Mouse (Mus musculus) ES-Bruce4 (cell line): ENCODE data around the gene Nfyc. TPM values are rescaled to one million over a fixed set of nuclear protein-coding genes. Genes with fewer than 3 reads are reported as not detected.

Experiments used
- H3K27ac ChIP-seq: 2 replicates; pipeline ENCODE4 v1.5.1; 2012; ENCODE audit warnings: low read length, inconsistent platforms; ENCODE audit not compliant: insufficient read depth
- H3K27me3 ChIP-seq: 2 replicates; pipeline ENCODE4 v1.6.1; 2012; ENCODE audit warnings: mild to moderate bottlenecking, low read length, inconsistent platforms; ENCODE audit not compliant: control insufficient read depth, poor library complexity, insufficient read depth, severe bottlenecking
- H3K36me3 ChIP-seq: 2 replicates; pipeline ENCODE4 v1.6.1; 2012; ENCODE audit warnings: inconsistent platforms, mild to moderate bottlenecking, low read length, moderate library complexity; ENCODE audit not compliant: control insufficient read depth, poor library complexity, insufficient read depth, severe bottlenecking
- H3K4me1 ChIP-seq: one replicate; pipeline ENCODE4 v1.8.1; 2011; ENCODE audit warnings: low read length; ENCODE audit not compliant: control insufficient read depth, insufficient read depth
- H3K4me3 ChIP-seq: 2 replicates; pipeline ENCODE4 v1.5.1; 2011; ENCODE audit warnings: low read depth, mild to moderate bottlenecking, low read length
- H3K9ac ChIP-seq: 2 replicates; pipeline ENCODE4 v1.6.1; 2012; ENCODE audit warnings: low read depth, mild to moderate bottlenecking, inconsistent platforms; ENCODE audit not compliant: poor library complexity, severe bottlenecking
- H3K9me3 ChIP-seq: replicated peaks from 2 replicates; pipeline ENCODE4 v1.6.1; 2012; ENCODE audit warnings: mild to moderate bottlenecking, low read length, inconsistent platforms; ENCODE audit not compliant: control insufficient read depth, poor library complexity, insufficient read depth, severe bottlenecking
- CTCF ChIP-seq: IDR thresholded peaks from one replicate; pipeline ENCODE4 v1.8.1; 2011; ENCODE audit warnings: low read depth, low read length
- EP300 ChIP-seq: IDR thresholded peaks from 2 replicates; pipeline ENCODE4 v1.6.1; 2011; ENCODE audit warnings: low read depth, low read length; ENCODE audit not compliant: insufficient read depth
- POLR2A ChIP-seq: IDR thresholded peaks from one replicate; pipeline ENCODE4 v1.8.1; 2011; ENCODE audit warnings: low read length; ENCODE audit not compliant: insufficient read depth
- polyA plus RNA-seq: library from polyadenylated mRNA; stranded (reverse); fragments of >200 nt; gene quantifications from 2 replicates; pipeline ENCODE4 v1.2.4, GENCODE M21; 2011; ENCODE audit warnings: low read depth; ENCODE audit not compliant: missing spikeins, insufficient read depth, insufficient read length

Nfyc gene
- polyA plus RNA-seq, 1 experiment = 40.1 TPM

GRCm38 (mm10) chr4:120790027-120790426, 41.3 kb downstream of the Nfyc start:
- Histone ChIP-seq H3K36me3 (peaks cover 7% of the 10 kb centered on the region), H3K4me3 (no peak overlapping the region), H3K9me3 (no peaks in the 10 kb centered on the region), H3K27ac (no peak overlapping the region), H3K4me1 (no peaks in the 10 kb centered on the region), H3K9ac (no peak overlapping the region), H3K27me3 (no peaks in the 10 kb centered on the region)
- TF ChIP-seq CTCF (no peak), POLR2A (no peak), EP300 (no peak)

DNA sequence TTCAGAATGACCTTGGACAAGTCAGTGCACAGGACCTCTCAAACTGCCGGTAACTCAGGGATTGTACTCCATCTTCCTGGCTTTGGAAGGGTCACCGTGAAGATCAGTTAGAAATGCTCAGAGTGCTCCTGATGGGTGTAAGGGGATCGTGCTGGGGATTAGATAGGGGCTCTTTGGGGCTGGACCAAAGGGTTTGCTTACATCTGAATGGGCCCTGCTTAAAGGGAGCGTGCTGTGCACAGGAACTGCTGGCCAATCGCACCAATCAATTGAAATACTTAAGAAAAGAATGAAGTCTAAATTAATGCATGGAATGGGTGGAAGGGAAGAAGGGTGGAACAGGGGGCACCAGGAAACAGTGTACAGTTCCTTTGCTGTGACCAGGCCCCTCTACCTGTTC, 75.6 kb downstream of the Nfyc start:
- Histone ChIP-seq H3K4me1 (no peaks in the 10 kb centered on the region), H3K27me3 (no peaks in the 10 kb centered on the region), H3K4me3 (no peak overlapping the region), H3K27ac (peak overlapping the region; percentile 30; the same call in 1 of the 2 replicates), H3K9ac (no peak overlapping the region), H3K9me3 (no peaks in the 10 kb centered on the region), H3K36me3 (peaks cover 14% of the 10 kb centered on the region)
- TF ChIP-seq EP300 (0 out of 2 replicates have a peak, but pooled peaks have one; percentile 26), CTCF (no peak)

DNA sequence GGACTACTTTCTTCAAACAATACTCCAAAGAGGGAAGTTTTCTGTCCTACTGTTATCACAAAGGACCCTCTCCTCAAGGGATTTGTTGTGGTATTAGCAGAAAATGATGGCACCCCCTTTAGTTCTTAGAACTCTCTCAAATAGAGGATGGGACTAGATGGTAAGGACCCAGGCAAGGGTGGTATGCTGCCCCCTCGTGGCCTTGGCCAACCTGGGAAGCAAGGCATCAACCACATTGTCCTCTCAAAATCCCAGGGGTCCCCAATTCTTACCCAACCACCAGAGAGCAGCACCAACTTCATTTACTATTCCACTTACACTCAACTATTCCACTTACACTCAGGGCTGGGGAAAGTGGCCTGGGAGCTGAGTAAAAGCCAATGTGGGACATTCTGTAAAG, 76.1 kb downstream of the Nfyc start:
- Histone ChIP-seq H3K4me1 (no peaks in the 10 kb centered on the region), H3K36me3 (peaks cover 10% of the 10 kb centered on the region; the same call in 1 of the 2 replicates), H3K4me3 (no peak overlapping the region), H3K9me3 (no peaks in the 10 kb centered on the region), H3K9ac (no peak overlapping the region), H3K27ac (peak overlapping the region; percentile 30; the same call in 1 of the 2 replicates), H3K27me3 (no peaks in the 10 kb centered on the region)
- TF ChIP-seq CTCF (peak; percentile 89), POLR2A (no peak)

DNA sequence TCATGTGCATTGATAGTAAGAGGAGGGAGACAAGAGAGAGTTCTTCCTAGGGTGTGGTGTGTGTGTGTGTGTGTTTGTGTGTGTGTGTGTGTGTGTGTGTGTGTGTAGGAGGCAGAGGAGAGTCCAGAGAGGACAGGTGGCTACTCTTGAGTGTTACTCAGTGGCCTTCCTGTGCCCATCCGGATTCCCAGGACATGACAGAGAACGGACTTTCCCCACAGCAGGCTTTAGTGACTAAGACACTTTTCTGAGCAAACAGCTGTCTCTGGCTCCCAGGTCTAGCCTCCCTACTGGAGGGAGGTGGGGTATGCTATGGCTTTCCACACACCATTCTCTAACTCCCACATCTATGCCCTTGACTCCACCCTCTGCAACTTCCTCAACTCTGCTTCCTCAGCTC, 81.8 kb downstream of the Nfyc start:
- no peak overlapping the region for H3K27ac ChIP-seq
- no peak overlapping the region for H3K9ac ChIP-seq
- no peak overlapping the region for H3K4me3 ChIP-seq
- peaks cover 2% of the 10 kb centered on the region for H3K4me1 ChIP-seq
- H3K36me3 ChIP-seq = no peaks in the 10 kb centered on the region
- H3K27me3 ChIP-seq = peaks cover 8% of the 10 kb centered on the region
- no peak for TF ChIP-seq CTCF
- TF ChIP-seq POLR2A = no peak
- no peak for TF ChIP-seq EP300
- no peaks in the 10 kb centered on the region for H3K9me3 ChIP-seq

DNA sequence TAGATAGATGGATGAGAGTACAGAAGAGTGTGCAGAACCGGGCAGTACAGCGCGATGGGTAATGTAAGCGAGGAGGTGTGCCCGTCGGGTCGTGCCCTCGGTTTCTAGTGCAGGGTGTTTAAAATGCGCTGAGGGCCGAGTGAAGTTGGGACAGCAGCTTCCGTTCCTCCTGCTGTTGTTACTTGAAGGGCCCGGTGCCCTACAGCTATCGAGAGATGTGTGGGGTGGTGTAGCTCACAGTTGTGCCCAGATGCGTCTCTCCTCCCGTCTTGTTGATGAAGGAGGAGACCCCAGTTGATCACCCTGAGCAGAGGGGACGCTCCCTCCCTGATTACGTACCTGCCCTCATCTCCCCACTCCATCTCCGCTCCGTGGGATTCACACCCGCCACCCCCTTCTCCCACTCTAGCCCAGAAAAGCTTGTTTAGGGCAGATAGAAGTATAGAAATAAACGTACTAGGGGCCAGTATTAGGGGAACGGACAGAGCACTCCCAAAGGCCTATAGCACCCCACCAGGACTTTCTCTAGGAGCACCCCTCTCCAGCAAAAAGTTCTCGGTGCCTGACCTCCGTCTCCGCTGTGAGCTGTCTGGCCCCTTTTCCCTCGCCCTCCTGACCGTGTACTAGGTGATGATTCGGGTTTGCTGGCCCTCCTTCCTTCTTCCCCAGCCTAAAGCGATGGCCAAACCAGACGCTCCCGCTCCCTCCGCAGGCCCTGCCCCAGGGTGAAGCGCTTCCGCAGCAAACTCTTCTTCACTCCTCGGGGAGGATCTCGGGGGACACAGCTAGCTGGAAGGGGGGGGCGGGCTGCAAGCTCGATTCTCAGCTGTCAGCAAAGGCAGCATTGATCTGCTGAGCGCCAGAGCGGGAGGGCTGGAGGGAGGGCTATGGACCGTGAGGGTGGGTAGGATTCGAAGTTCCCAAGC, 83.2 kb downstream of the Nfyc start, which contains the start of gene Kcnq4:
Kcnq4 (minus strand) TSS at position 672 of the 926 bp plus-strand sequence.
- H3K9ac ChIP-seq = peak within 1 kb of the TSS; percentile 81
- peaks cover 8% of the 10 kb centered on the region for H3K27me3 ChIP-seq
- peaks cover 2% of the 10 kb centered on the region for H3K4me1 ChIP-seq
- no peak within 1 kb of the TSS for H3K27ac ChIP-seq
- no peaks in the 10 kb centered on the region for H3K9me3 ChIP-seq
- no peaks in the 10 kb centered on the region for H3K36me3 ChIP-seq
- H3K4me3 ChIP-seq = peak within 1 kb of the TSS; percentile 75
- no peak for TF ChIP-seq EP300
- TF ChIP-seq CTCF = no peak
- no peak for TF ChIP-seq POLR2A

DNA sequence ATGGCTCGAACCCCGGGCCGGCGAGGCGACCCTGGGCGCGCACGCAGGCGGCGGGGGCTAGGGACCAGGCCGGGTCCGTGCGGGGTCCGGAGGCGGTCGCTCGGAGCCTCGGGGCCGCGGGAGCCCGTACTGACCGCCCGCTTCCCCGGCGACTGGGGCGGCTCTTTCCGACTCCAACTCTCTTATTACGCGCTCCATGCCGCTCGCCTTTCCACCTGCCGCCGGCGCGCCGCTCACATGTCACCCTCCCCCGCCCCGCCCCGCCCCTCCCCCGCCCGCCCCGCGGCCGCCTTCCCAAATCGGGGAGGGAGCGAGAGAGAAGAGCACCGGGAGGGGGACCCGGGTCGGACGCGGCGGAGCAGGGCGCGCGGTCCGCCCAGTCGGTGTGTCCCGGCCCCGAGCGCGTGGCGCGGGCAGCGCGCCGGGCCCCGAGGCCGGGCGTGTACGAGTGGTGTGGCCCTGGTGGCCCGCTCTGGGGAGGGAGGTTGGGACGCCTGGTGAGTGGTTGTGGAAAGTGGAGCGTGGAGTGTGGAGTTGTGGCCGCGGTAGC, 84.1 kb downstream of the Nfyc start:
- H3K27me3 ChIP-seq = peaks cover 8% of the 10 kb centered on the region
- peak overlapping the region; percentile 75 for H3K4me3 ChIP-seq
- no peak overlapping the region for H3K27ac ChIP-seq
- peak overlapping the region; percentile 81 for H3K9ac ChIP-seq
- no peaks in the 10 kb centered on the region for H3K9me3 ChIP-seq
- H3K4me1 ChIP-seq = peaks cover 2% of the 10 kb centered on the region
- TF ChIP-seq CTCF = no peak
- TF ChIP-seq POLR2A = no peak
- TF ChIP-seq EP300 = no peak
- H3K36me3 ChIP-seq = no peaks in the 10 kb centered on the region
